8 mouse cellular contexts compared by ENCODE assay signal in genomic region chr1:65122574-65123372, GRCm38 (mm10). TPM values are rescaled to one million over a fixed set of nuclear protein-coding genes. Genes with fewer than 3 reads are reported as not detected.
DNase-seq lines count a peak whose midpoint lies in the region; ATAC-seq and TF ChIP-seq lines count a peak whose summit lies in the region.
"Had no signal": no experiment of that assay in that cellular context is flagged by ENCODE, and none has a peak within 500 bp of the region (broad histone marks: within the 10 kb centered on the region; RNA-seq: fewer than 3 reads in every experiment).

Gene D630023F18Rik (minus strand): TSS chr1:65123214.

- H3K36me3 ChIP-seq in intestine, embryonic 14.5 days (ENCODE audit: control insufficient read depth, insufficient read depth, low read length) = no peaks in the 10 kb centered on the region
- no peaks in the 10 kb centered on the region for H3K36me3 ChIP-seq in neural tube, embryonic 13.5 days
- H3K36me3 ChIP-seq: liver, embryonic 15.5 days had no signal

- peak in 1 of 2 experiments; percentile 12 for DNase-seq in left cerebral cortex, postnatal 10 days (ENCODE audit: extremely low spot score in 1 of 2, low spot score in 2 of 2)
- DNase-seq in left cerebral cortex, adult 11 months (ENCODE audit: low spot score) = no peak
- DNase-seq in intestine, embryonic 14.5 days (ENCODE audit: low spot score) = no peak
- no peak for DNase-seq in spleen, postnatal 36 days (ENCODE audit: low spot score in 2 of 2)
- DNase-seq in embryo, embryonic 9.5 days (ENCODE audit: extremely low spot score) = no peak

- H3K4me2 ChIP-seq in intestine, embryonic 14.5 days (ENCODE audit: low read length) = peak within 1 kb of the TSS; percentile 28; the same call in 1 of the 2 replicates
- H3K4me2 ChIP-seq in neural tube, embryonic 13.5 days = peak within 1 kb of the TSS; percentile 50
- H3K4me2 ChIP-seq: liver, embryonic 15.5 days had no signal

- no peaks in the 10 kb centered on the region for H3K4me1 ChIP-seq in embryonic fibroblast, embryonic 13.5 days (ENCODE audit: control insufficient read depth, insufficient read depth, low read length)
- no peaks in the 10 kb centered on the region for H3K4me1 ChIP-seq in intestine, embryonic 14.5 days (replicated peaks; ENCODE audit: control insufficient read depth, insufficient read depth, low read length)
- 0 out of 2 replicates have a peak, but pooled peaks cover 2% of the 10 kb centered on the region for H3K4me1 ChIP-seq in neural tube, embryonic 13.5 days (replicated peaks)
- H3K4me1 ChIP-seq: liver, embryonic 15.5 days had no signal

- H3K4me3 ChIP-seq in embryonic fibroblast, embryonic 13.5 days (ENCODE audit: insufficient read depth, low read length) = peak within 1 kb of the TSS; percentile 18
- no peak within 1 kb of the TSS for H3K4me3 ChIP-seq in intestine, embryonic 14.5 days (ENCODE audit: low read depth, low read length)
- H3K4me3 ChIP-seq in neural tube, embryonic 13.5 days = peak within 1 kb of the TSS; percentile 21
- H3K4me3 ChIP-seq: liver, embryonic 15.5 days had no signal

- no peak for TF ChIP-seq POLR2A in embryonic fibroblast, embryonic 13.5 days (IDR thresholded peaks at IDR 0.05; ENCODE audit: low read depth, low read length)

- H3K27me3 ChIP-seq in intestine, embryonic 14.5 days (replicated peaks; ENCODE audit: control insufficient read depth, insufficient read depth, low read length) = no peaks in the 10 kb centered on the region
- no peaks in the 10 kb centered on the region for H3K27me3 ChIP-seq in neural tube, embryonic 13.5 days
- H3K27me3 ChIP-seq: liver, embryonic 15.5 days had no signal

- H3K9ac ChIP-seq in intestine, embryonic 14.5 days (ENCODE audit: low read length) = no peak within 1 kb of the TSS
- H3K9ac ChIP-seq in neural tube, embryonic 13.5 days = peak within 1 kb of the TSS; percentile 48; the same call in 1 of the 2 replicates
- H3K9ac ChIP-seq: liver, embryonic 15.5 days had no signal

- ATAC-seq in intestine, embryonic 14.5 days (replicated peaks; ENCODE audit: low FRiP score, low TSS enrichment, low read depth) = no peak
- ATAC-seq in neural tube, embryonic 13.5 days (ENCODE audit: low read depth) = no peak

- intact Hi-C loops in left cerebral cortex, postnatal 10 days (cut with DNase I) = no loop called here

- WGBS in intestine, embryonic 14.5 days = 26% methylated on average over 9 of the region's 9 CpGs
- WGBS in neural tube, embryonic 13.5 days = 31% methylated on average over 9 of the region's 9 CpGs

- no peak within 1 kb of the TSS for H3K27ac ChIP-seq in embryonic fibroblast, embryonic 13.5 days (ENCODE audit: insufficient read depth, low read length)
- no peak within 1 kb of the TSS for H3K27ac ChIP-seq in intestine, embryonic 14.5 days (ENCODE audit: low read depth)
- no peak within 1 kb of the TSS for H3K27ac ChIP-seq in neural tube, embryonic 13.5 days (replicated peaks)
- H3K27ac ChIP-seq: liver, embryonic 15.5 days had no signal

- no peaks in the 10 kb centered on the region for H3K9me3 ChIP-seq in intestine, embryonic 14.5 days (ENCODE audit: control insufficient read depth, low read length)
- no peaks in the 10 kb centered on the region for H3K9me3 ChIP-seq in neural tube, embryonic 13.5 days
- H3K9me3 ChIP-seq: liver, embryonic 15.5 days had no signal

- no peak for TF ChIP-seq CTCF in embryonic fibroblast, embryonic 13.5 days (IDR thresholded peaks at IDR 0.05; ENCODE audit: borderline replicate concordance, insufficient read depth, low read length)

RNA-seq across cellular contexts. Expression of gene D630023F18Rik, which starts in this region (rescaled TPM):
- 10 to 100 TPM; 15.1 to 18.3 TPM for total RNA-seq in left cerebral cortex, postnatal 10 days (2021)
- 0.32 TPM in 1 of 2 replicates, not detected in the other for polyA plus RNA-seq in embryonic fibroblast, embryonic 13.5 days (2011; ENCODE audit: insufficient read length, low read depth, missing spikeins)
- 0.22 TPM in 1 of 2 replicates, not detected in the other for polyA plus RNA-seq in intestine, embryonic 14.5 days (2014; fragmentation: Nextera tagmentation; extraction: Ambion mirVana)
- polyA plus RNA-seq in neural tube, embryonic 13.5 days (2015; fragmentation: Nextera tagmentation; extraction: Ambion mirVana) = 0.34 and 0.38 TPM in 2 replicates
